Mouse (Mus musculus) cortical plate, adult 2 months (tissue): ENCODE measurements around the gene Tlcd2.
A peak's percentile ranks its signal among the peaks of the same experiment; 100 is the strongest.

Experiments
- CTCF ChIP-seq: fragments of 200-500 bp; IDR thresholded peaks from 2 replicates; pipeline ENCODE4 v1.5.1; 2011; ENCODE audit warnings: mild to moderate bottlenecking, control low read depth, low read length; ENCODE audit not compliant: insufficient read depth; ENCODE audit errors: extremely low read depth
- POLR2A ChIP-seq: fragments of 200-500 bp; IDR thresholded peaks from 2 replicates; pipeline ENCODE4 v1.6.1; 2011; ENCODE audit warnings: mild to moderate bottlenecking, low read length, control low read depth; ENCODE audit not compliant: insufficient read depth; ENCODE audit errors: extremely low read depth

DNA sequence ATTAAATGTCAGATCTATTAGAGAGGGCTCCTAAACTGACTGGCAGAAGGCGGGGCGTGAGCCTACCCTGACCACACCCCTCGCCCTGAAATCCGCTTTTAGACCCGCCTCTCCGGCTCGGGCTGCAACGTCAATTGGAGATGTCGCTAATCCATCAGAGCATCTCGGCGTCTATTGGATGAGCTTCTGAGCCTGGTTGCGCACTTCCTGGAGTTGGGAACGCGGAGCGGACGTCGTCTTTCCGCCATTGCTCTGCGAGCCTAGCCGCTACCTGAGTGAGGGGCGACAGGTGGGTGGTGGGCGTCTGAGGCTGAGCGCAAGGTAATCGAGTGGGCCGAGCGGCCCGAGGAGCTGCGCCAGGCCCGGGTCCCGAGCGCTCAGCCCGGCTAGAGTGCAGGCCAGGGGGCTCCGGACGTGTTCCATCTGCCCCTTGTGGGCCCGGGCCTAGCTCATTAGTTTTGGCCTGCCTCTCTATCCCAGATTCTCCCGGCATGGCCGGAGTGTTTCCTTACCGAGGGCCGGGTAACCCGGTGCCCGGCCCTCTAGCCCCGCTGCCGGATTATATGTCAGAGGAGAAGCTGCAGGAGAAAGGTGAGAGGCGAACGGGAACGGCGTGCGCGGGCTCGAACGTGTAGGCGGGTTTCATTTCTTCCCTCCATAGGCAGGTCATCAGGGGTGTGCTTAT, 25.2 kb downstream of the Tlcd2 start, which contains the start of gene Prpf8:
- TF ChIP-seq CTCF (no peak), POLR2A (peak; percentile 90)
